Mouse (Mus musculus) neural tube, embryonic 13.5 days (tissue): Measurements from ENCODE around the gene Lingo3. TPM values are rescaled to one million over a fixed set of nuclear protein-coding genes. Genes with fewer than 3 reads are reported as not detected.

Source experiments
- ATAC-seq: fragments of 200-750 bp; cut with Nextera tagmentation; 2 replicates; pipeline ENCODE4 v1.8.0; 2017; ENCODE audit warnings: low read depth, mild to moderate bottlenecking, moderate TSS enrichment, moderate library complexity
- H3K27ac ChIP-seq: fragments of 300-500 bp; sonication (generic); replicated peaks from 2 replicates; pipeline ENCODE4 v1.5.1; 2015; ENCODE audit warnings: moderate library complexity, mild to moderate bottlenecking, inconsistent platforms
- H3K27me3 ChIP-seq: fragments of 300-500 bp; sonication (generic); 2 replicates; pipeline ENCODE4 v1.6.1; 2015; ENCODE audit warnings: mild to moderate bottlenecking, inconsistent platforms
- H3K36me3 ChIP-seq: fragments of 300-500 bp; sonication (generic); 2 replicates; pipeline ENCODE4 v1.6.1; 2015; ENCODE audit warnings: mild to moderate bottlenecking, inconsistent platforms
- H3K4me1 ChIP-seq: fragments of 300-500 bp; sonication (generic); replicated peaks from 2 replicates; pipeline ENCODE4 v1.6.1; 2015; ENCODE audit warnings: inconsistent platforms
- H3K4me2 ChIP-seq: fragments of 300-500 bp; sonication (generic); 2 replicates; pipeline ENCODE4 v1.6.1; 2015; ENCODE audit warnings: inconsistent platforms, mild to moderate bottlenecking, moderate library complexity
- H3K4me3 ChIP-seq: fragments of 300-500 bp; sonication (generic); 2 replicates; pipeline ENCODE4 v1.5.1; 2015; ENCODE audit warnings: mild to moderate bottlenecking, inconsistent platforms
- H3K9ac ChIP-seq: fragments of 300-500 bp; sonication (generic); 2 replicates; pipeline ENCODE4 v1.6.1; 2015; ENCODE audit warnings: moderate library complexity, mild to moderate bottlenecking, inconsistent platforms
- H3K9me3 ChIP-seq: fragments of 300-500 bp; sonication (generic); 2 replicates; pipeline ENCODE4 v1.6.1; 2016; ENCODE audit warnings: inconsistent platforms
- WGBS: fragments of 180-500 bp; shearing (Covaris S2); methylation state at CpG from one replicate; pipeline ENCODE4 v1.1.7; 2015; 5-methylcytosine and 5-hydroxymethylcytosine counted together
- microRNA counts: library from miRNA; unstranded; fragments of <30 nt; microRNA quantifications from one replicate; lab custom pipeline; 2016
- microRNA-seq: library from miRNA; unstranded; fragments of <30 nt; microRNA quantifications from one replicate; pipeline ENCODE4, GENCODE M21; 2016
- polyA plus RNA-seq: library from polyadenylated mRNA; unstranded; fragments of >200 nt; fragmentation: Nextera tagmentation; extraction: Ambion mirVana; gene quantifications from 2 replicates; pipeline ENCODE4 v1.2.1, GENCODE M21; 2015

Lingo3 gene
- polyA plus RNA-seq, 1 experiment from 2014 or later = 3.2 TPM

DNA sequence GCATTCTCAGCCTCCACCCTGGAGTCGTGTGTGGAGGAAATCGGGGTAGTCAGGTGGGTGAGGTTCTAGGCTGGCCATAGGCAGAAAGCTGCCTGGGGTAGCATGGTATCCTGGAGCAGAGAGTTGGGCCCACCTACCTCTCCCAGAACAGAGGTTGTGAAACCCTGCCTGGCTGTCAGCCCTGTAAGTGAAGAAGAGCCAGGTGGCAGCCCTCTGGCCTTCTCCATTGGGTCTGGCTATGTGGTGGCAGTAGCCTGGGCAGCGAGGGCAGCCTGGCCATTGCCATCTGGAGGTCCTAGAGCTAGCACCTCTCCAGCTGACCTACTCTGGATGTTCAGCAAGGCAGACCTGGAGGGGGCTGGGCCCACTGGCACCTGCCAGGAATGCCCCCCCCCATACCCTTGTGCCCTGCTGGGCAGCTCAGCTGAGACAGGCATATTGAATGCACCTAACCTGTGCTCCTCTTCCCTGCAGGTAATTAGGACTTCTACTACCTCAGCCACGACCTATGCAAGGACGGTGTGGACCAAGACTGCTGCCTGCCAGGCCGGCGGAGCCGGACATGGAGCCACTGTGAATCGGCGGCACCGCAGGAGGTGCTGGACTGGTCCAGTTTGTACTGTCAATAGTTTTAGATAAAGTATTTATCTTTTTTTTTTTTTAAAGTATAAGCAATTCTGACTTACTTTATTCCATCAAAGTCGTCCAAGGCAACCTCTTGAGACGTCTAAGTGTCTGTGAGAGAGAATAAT lies 50.6 kb downstream of the Lingo3 start:
- Histone ChIP-seq H3K9ac (no peak overlapping the region), H3K4me1 (peaks cover 22% of the 10 kb centered on the region), H3K27ac (no peak overlapping the region), H3K9me3 (no peaks in the 10 kb centered on the region), H3K27me3 (no peaks in the 10 kb centered on the region), H3K4me2 (no peak overlapping the region), H3K4me3 (no peak overlapping the region), H3K36me3 (peaks cover 84% of the 10 kb centered on the region)
- 88% methylated on average over 13 of the region's 13 CpGs for WGBS
- ATAC-seq = no peak

DNA sequence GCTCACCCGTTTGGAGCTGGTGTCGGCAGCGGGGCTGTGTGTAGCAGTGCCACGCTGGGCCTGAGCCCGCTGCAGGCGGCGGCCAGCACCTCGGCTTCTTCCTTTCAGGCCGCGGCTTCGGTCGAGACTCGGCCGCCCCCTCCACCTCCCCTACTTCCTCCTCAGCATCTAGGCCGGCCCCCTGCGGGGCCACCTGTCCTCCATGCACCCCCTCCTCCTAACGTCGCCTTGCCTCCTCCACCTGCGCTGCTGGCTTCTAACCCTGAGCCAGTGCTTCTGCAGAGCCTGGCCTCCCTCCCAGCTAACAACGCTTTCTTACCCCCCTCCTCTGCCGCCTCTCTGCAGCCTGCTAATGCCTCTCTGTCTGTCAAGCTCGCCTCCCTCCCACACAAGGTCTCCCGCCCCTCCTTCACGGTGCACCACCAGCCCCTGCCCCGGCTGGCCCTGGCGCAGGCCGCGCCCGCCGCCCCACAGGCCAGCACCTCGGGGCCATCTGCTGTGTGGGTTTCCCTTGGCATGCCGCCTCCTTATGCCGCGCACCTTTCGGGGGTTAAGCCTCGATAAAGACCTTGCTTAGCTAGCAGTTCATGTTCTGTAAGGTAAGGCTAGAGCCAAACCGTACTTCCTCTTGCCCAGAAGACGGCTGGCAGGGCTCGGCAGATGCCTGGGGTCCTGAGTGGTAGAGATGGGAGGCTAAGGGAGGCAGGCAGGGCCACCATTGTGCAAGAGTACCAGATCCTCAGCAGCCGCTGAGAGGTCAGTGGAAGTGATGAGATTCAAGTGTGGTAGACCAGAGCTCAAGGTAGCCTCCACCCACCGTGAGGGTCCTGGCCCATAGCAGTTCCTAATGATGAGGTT lies 51.4 kb downstream of the Lingo3 start:
- Histone ChIP-seq H3K4me3 (no peak overlapping the region), H3K9me3 (no peaks in the 10 kb centered on the region), H3K4me2 (no peak overlapping the region), H3K4me1 (peaks cover 21% of the 10 kb centered on the region), H3K36me3 (peaks cover 92% of the 10 kb centered on the region), H3K27ac (no peak overlapping the region), H3K9ac (no peak overlapping the region; the same call in 1 of the 2 replicates), H3K27me3 (no peaks in the 10 kb centered on the region)
- 75% methylated on average over 41 of the region's 41 CpGs for WGBS
- ATAC-seq = no peak

DNA sequence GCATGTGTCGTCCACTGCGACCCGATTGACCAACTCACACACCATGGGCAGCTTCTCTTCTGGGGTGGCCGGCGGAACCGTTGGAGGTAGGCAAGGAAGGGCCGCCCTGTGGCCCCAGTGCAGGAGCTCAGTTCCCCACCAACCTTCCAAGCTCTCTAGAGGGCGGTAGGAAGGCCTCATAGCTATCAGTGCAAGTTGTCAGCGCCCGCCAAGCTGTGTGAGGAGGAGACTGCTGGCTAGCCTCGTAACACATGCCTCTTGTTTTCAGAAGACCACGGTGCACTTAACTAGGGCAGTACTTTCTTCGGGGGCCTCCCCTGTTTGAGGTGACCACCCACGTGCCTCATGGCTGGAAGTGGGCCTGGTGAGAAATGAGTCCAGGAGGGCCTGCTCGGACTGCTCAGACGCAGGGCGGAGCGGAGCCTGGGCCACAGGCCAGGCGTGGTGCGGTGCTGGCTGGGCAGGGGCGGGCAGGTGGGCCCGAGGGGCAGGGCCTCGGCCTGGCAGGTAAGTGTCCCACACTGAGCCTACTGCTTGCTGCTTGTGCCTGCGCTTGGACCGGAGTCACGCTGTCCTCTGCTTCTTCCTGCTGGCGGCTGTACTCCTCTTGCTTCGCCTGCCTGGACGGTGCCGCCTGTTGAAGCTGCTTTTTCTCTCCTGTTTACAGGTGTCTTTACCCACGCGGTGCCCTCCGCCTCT lies 52.2 kb downstream of the Lingo3 start:
- H3K4me1 ChIP-seq = peaks cover 14% of the 10 kb centered on the region
- H3K27me3 ChIP-seq = no peaks in the 10 kb centered on the region
- no peaks in the 10 kb centered on the region for H3K9me3 ChIP-seq
- ATAC-seq = no peak
- H3K9ac ChIP-seq = no peak overlapping the region
- H3K4me2 ChIP-seq = no peak overlapping the region
- H3K27ac ChIP-seq = no peak overlapping the region
- H3K36me3 ChIP-seq = peaks cover 98% of the 10 kb centered on the region
- WGBS = 83% methylated on average over 33 of the region's 33 CpGs
- no peak overlapping the region for H3K4me3 ChIP-seq

DNA sequence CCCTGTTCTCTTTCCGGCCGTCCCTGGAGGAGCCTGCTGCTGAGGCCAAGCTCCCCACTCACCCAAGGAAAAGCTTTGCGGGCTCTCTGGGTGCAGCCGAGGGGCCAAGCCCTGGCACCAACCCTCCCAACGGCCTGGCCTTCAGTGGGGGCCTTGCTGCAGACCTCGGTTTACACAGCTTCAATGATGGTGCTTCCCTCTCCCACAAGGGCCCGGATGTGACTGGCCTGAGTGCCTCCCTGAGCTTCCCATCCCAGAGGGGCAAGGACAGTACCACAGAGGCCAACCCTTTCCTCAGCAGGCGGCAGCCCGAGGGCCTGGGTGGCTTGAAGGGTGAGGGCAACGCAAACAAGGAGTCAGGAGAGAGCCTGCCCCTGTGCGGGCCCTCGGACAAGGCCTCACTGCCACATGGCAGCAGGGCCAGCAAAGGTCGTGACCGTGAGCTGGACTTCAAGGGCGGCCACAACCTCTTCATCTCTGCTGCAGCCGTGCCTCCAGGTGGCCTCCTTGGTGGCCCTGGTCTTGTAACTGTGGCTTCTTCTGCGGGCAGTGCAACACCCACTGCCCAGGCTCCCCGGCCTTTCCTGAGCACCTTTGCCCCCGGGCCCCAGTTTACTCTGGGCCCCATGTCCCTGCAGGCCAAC lies 53.0 kb downstream of the Lingo3 start:
- 94% methylated on average over 19 of the region's 19 CpGs for WGBS
- Histone ChIP-seq H3K4me3 (no peak overlapping the region), H3K4me1 (peaks cover 6% of the 10 kb centered on the region), H3K36me3 (peaks cover 98% of the 10 kb centered on the region), H3K9ac (no peak overlapping the region), H3K4me2 (no peak overlapping the region), H3K27ac (no peak overlapping the region), H3K9me3 (no peaks in the 10 kb centered on the region), H3K27me3 (no peaks in the 10 kb centered on the region)
- no peak for ATAC-seq

DNA sequence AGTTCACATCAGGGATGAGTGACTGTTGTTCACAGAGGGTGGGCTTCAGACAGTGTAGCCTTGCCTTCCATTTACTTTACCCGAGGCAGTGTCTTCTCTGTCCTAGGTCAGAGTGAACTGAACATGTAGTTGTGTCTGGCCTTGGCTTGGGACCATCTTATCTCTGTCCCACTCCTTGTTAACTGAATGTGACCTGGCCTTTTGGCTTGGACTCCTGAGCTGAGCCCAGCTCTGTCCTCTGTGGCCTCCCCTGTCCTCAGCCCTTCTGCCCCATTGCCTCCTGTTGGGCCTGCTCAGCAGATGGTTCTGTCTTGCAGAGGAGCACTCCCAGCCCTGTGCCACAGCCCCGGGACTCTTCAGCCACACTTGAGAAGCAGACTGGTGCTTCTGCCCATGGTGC lies 56.3 kb downstream of the Lingo3 start:
- Histone ChIP-seq H3K9ac (no peak overlapping the region), H3K4me3 (no peak overlapping the region), H3K27ac (no peak overlapping the region), H3K4me1 (no peaks in the 10 kb centered on the region), H3K9me3 (no peaks in the 10 kb centered on the region), H3K27me3 (no peaks in the 10 kb centered on the region), H3K4me2 (no peak overlapping the region), H3K36me3 (peaks cover 98% of the 10 kb centered on the region)
- ATAC-seq = no peak
- 85% methylated on average over 2 of the region's 2 CpGs for WGBS

DNA sequence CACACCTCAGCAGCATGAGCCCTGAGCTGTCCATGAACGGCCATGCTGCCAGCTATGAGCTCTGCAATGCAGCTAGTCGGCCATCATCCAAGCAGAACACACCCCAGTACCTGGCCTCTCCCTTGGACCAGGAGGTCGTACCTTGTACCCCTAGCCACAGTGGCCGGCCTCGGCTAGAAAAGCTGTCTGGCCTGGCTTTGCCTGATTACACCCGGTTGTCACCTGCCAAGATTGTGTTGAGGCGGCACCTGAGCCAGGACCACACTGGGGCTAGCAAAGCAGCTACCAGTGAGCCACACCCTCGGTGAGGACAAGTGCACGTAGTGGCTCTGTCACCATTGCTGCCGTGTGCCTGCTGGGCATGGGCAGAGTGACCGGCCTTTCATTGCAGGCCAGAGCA lies 57.9 kb downstream of the Lingo3 start:
- Histone ChIP-seq H3K27me3 (no peaks in the 10 kb centered on the region), H3K4me3 (no peak overlapping the region), H3K4me1 (no peaks in the 10 kb centered on the region), H3K9me3 (no peaks in the 10 kb centered on the region), H3K4me2 (no peak overlapping the region), H3K9ac (no peak overlapping the region), H3K36me3 (peaks cover 98% of the 10 kb centered on the region), H3K27ac (no peak overlapping the region)
- 94% methylated on average over 11 of the region's 11 CpGs for WGBS
- no peak for ATAC-seq

DNA sequence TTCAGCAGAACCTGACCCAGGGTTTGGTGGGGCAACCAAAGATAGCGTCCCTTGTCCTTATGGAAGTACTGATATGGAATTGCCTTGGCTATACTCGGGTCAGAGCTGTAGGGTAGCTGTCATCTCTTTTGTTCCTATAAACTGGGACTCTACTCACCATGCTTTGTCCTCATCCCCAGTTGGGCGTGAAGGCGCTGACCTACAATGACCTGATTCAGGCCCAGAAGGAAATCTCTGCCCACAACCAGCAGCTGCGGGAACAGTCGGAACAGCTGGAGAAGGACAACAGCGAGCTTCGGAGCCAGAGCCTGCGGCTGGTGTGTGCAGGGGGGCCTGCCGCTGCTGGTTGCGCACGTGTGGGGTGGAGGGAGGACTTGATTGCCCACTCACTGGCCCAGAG lies 59.0 kb downstream of the Lingo3 start:
- Histone ChIP-seq H3K9ac (no peak overlapping the region), H3K4me2 (no peak overlapping the region), H3K4me3 (no peak overlapping the region), H3K9me3 (no peaks in the 10 kb centered on the region), H3K27ac (no peak overlapping the region), H3K36me3 (peaks cover 98% of the 10 kb centered on the region), H3K27me3 (no peaks in the 10 kb centered on the region), H3K4me1 (no peaks in the 10 kb centered on the region)
- no peak for ATAC-seq
- 77% methylated on average over 12 of the region's 12 CpGs for WGBS

DNA sequence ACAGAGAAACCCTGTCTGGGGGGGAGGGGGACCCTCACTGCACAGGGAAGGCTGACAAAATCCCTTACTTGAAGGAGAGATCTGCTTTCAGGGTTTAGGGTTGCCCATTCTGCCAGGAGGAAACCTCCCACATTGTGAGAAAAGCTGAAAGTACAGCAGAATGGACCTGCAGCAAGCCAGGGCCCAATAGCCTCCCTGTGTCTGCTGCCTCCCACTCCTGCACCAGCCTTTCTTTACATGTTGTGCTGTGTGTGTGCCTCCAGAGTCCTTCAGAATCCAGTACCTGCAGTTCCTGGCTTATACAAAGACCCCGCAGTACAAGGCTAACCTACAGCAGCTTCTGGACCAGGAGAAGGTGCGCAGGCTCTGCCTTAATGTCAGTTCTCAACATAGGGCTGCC lies 59.5 kb downstream of the Lingo3 start:
- Histone ChIP-seq H3K4me2 (no peak overlapping the region), H3K27ac (no peak overlapping the region), H3K9me3 (no peaks in the 10 kb centered on the region), H3K9ac (no peak overlapping the region), H3K4me1 (no peaks in the 10 kb centered on the region), H3K27me3 (no peaks in the 10 kb centered on the region), H3K36me3 (peaks cover 100% of the 10 kb centered on the region), H3K4me3 (no peak overlapping the region)
- ATAC-seq = no peak
- WGBS = 98% methylated on average over 2 of the region's 2 CpGs

MicroRNA genes within 50 kb of the gene (microRNA counts, 519-probe panel; counts per million panel counts)
- not detected for microRNA mmu-miR-1982 (lab: Ali Mortazavi, UCI)

Small RNAs within 50 kb of the gene (microRNA-seq; reads per million reads assigned to microRNA genes)
- gene Mir1982 = 2.5 reads per million, percentile 10 among the genes with 10 or more reads in this experiment

Other genes with a start within 250 kb of the Lingo3 start
- 62.7 and 64.8 TPM in 2 replicates for gene Scamp4, start 241.2 kb downstream of the Lingo3 start, polyA plus RNA-seq
- gene Adat3, start 241.2 kb downstream of the Lingo3 start, polyA plus RNA-seq = 3.0 and 4.8 TPM in 2 replicates
- 2.8 and 3.7 TPM in 2 replicates for gene Gm49322, start 238.0 kb downstream of the Lingo3 start, polyA plus RNA-seq
- 98.0 and 110 TPM in 2 replicates for gene Csnk1g2, start 221.2 kb downstream of the Lingo3 start, polyA plus RNA-seq
- gene Btbd2, start 187.0 kb downstream of the Lingo3 start, polyA plus RNA-seq = 93.9 and 100.0 TPM in 2 replicates
- 61.4 and 63.4 TPM in 2 replicates for gene Mknk2, start 165.9 kb downstream of the Lingo3 start, polyA plus RNA-seq
- gene Mob3a, start 142.1 kb downstream of the Lingo3 start, polyA plus RNA-seq = 46.4 and 55.1 TPM in 2 replicates
- 37.2 and 39.1 TPM in 2 replicates for gene Izumo4, start 141.9 kb downstream of the Lingo3 start, polyA plus RNA-seq
- gene Ap3d1, start 101.8 kb downstream of the Lingo3 start, polyA plus RNA-seq = 106 and 114 TPM in 2 replicates
- gene Dot1l, start 88.8 kb downstream of the Lingo3 start, polyA plus RNA-seq = 16.4 and 19.5 TPM in 2 replicates
- 67.5 and 71.0 TPM in 2 replicates for gene Sf3a2, start 45.8 kb downstream of the Lingo3 start, polyA plus RNA-seq
- 128 and 137 TPM in 2 replicates for gene Plekhj1, start 45.4 kb downstream of the Lingo3 start, polyA plus RNA-seq
- 0.11 TPM in 1 of 2 replicates, not detected in the other for gene Amh, start 38.8 kb downstream of the Lingo3 start, polyA plus RNA-seq
- 0.76 and 1.1 TPM in 2 replicates for gene Jsrp1, start 30.5 kb downstream of the Lingo3 start, polyA plus RNA-seq
- gene Oaz1, start 17.4 kb downstream of the Lingo3 start, polyA plus RNA-seq = 1,173 and 1,183 TPM in 2 replicates
- 199 and 218 TPM in 2 replicates for gene Lsm7, start 11.2 kb upstream of the Lingo3 start, polyA plus RNA-seq
- 62.0 and 66.2 TPM in 2 replicates for gene Sppl2b, start 11.2 kb upstream of the Lingo3 start, polyA plus RNA-seq
- 0.08 and 0.31 TPM in 2 replicates for gene Tmprss9, start 27.8 kb upstream of the Lingo3 start, polyA plus RNA-seq
- gene Timm13, start 56.9 kb upstream of the Lingo3 start, polyA plus RNA-seq = 328 and 331 TPM in 2 replicates
- 38.3 and 41.6 TPM in 2 replicates for gene Lmnb2, start 74.2 kb upstream of the Lingo3 start, polyA plus RNA-seq
- gene Gadd45b, start 86.0 kb upstream of the Lingo3 start, polyA plus RNA-seq = 8.8 and 9.0 TPM in 2 replicates
- 16.2 and 17.4 TPM in 2 replicates for gene Gng7, start 170.9 kb upstream of the Lingo3 start, polyA plus RNA-seq
- gene Diras1, start 181.6 kb upstream of the Lingo3 start, polyA plus RNA-seq = 38.1 and 38.7 TPM in 2 replicates
- 40.9 and 44.2 TPM in 2 replicates for gene Slc39a3, start 193.4 kb upstream of the Lingo3 start, polyA plus RNA-seq
- 283 and 286 TPM in 2 replicates for gene Sgta, start 216.1 kb upstream of the Lingo3 start, polyA plus RNA-seq
- gene Thop1, start 226.0 kb upstream of the Lingo3 start, polyA plus RNA-seq = 47.4 and 48.4 TPM in 2 replicates